Mouse (Mus musculus) gastrocnemius, adult 8-10 months (tissue): Measurements from ENCODE around the gene Rapgef6. TPM values are rescaled to one million over a fixed set of nuclear protein-coding genes. Genes with fewer than 3 reads are reported as not detected.
A peak's percentile ranks its signal among the peaks of the same experiment; 100 is the strongest.

Experiments used
- DNase-seq, 2 experiments: peaks; one replicate each; pipeline ENCODE4 v3.0.0; 2022; ENCODE audit warnings: low spot score in 2 of 2
- total RNA-seq, 4 experiments: library from RNA; stranded (reverse); gene quantifications; 2 replicates each; pipeline ENCODE4 v1.2.4; 2022

Rapgef6 gene
- 1 to 10 TPM; 4.6 to 7.8 (median 6.2) TPM for total RNA-seq

DNA sequence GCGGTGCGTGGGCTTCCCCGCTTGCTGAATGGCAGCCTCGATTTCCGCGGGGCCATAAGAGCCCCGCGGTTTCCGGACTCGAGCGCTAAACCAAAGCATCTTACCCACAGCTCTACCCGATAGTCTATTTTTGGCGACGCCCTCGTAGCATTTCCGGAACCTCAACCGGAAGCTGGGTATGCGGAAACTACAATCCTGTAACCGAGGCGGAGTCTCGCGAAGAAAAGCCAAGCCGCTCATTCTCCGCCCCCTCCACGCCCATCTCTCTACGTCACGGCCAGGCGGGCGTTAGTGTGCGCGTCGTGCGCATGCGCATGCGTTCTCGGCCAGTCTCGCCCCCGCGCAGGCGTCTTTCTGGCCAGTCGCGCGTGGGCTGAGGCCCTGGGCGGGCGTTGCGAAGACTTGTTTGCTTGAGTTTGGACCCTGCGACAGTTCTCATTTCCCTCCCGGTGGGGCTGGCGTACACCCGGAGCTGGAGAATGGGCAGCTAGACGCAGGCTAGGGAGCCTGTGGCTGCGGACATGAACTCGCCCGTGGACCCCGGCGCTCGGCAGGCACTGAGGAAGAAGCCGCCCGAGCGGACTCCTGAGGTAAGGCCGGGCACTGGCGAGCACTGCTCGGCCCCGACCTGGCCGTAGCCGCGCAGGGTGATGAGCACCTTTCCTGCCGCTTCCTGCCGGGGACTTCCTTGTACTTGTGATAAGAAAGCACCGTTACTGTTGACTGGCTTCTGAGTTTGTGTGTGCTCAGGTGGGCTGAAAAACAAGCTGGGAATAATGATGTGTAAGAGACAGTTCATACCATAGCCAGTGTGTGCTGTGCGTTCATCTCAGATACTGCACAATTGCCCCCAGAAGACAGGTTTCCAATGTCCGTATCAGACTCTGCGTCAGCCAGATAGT lies at the start of gene Rapgef6:
Gene Rapgef6, plus strand, starts transcription at position 319 of the 902 bp plus-strand sequence.
- peak; percentile 96 to 97 for DNase-seq

DNA sequence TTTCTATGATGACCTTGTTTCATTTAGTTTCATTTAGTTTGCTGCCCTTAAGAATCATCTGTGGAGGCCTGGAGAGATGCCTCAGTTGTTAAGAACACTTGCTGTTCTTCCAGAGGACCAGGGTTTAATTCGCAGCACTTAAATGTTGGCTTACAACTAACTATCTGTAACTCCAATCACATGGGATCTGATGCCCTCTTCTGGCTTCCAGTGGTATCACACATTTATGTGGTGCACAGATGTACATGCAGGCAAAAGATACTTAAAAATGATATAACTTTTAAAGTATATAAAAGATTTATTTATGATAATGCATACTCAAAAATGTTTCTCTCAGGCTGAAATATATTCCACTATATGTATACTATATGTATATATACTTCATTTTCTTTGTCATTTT lies 44.2 kb upstream of the Rapgef6 start:
- no peak for DNase-seq

DNA sequence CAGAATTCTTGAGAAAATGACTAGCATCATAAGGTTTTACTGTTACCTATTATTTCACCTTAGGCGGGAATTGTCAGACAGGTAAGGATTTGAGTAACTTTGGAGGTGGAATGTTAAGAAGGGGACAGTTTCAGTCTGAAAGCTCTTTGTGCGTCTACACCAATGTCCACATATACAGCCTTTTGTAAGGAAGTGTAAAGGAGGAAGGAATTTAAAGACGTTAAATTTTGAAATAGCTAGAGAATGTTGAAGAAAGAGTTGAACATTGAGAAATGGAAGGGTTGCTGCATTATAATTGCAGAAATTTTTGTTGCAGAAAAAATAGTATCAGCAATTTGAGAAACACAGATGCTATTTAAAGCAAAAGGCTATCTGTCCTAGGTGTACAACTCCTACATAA lies 36.6 kb upstream of the Rapgef6 start:
- DNase-seq, result no peak

DNA sequence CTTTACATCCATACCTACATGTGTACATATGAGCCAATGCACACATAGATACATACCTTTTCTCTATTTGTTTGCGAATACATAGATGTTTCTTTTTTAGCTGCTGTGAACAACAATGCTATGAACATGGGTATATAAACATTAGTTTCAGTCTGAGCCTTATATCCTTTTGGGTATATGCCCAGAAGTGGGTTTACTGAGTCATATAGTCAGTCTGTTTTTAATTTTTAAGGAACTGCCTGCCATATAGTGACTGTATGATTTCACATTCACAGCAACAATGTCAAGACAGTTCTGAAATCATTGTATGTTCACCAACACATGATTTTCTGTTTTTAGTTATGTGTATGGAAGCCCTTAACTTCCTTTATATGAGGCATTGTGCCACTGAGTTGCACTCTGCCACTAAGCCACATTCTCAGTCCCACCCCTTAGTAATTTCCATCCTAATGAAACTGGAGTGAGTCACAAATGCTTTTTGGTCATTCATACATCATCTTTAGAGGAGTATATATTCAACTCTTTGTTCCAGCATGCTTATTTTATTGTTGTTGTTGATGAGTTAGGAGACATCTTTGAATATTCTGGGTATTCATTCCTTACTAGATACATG lies 30.6 kb upstream of the Rapgef6 start:
- DNase-seq, result no peak

DNA sequence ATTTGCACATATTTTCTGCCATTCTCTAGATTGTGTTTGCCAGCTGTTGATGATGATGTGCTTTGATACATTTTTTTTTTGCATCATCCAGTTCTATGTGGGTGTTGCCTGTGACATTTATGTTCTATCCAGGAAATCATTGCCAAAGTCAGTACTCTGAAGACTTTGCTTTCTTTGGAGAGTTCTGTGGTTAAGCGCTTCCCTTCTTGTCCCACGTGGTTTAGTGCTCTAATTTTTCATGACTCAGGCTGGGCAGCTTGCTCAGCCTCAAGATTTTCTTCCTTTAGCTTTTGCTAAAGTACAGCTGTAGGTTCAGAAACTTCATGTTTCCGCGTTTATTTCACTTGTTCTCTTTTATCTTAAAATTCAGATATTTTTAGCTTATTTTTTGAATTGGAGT lies 30.1 kb upstream of the Rapgef6 start:
- DNase-seq, result no peak

DNA sequence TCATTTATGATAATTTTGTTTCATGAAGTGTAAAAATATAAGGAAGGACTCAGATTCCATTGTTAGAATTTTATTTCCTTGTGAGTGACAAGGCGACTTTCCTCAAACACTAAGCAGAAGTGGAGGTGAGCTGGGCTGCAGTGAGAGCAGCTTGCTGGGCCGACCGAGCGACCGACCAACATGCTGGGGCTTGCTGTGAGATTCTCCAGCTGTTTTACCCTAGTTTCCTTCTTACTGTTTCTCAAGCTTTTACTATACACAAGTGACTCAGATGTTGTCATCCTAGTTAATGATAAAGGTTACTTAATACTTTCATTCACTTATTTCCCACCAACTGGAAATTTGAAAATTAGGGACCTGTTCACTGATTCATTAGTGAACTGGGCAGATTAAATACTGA lies 22.8 kb upstream of the Rapgef6 start:
- no peak for DNase-seq

DNA sequence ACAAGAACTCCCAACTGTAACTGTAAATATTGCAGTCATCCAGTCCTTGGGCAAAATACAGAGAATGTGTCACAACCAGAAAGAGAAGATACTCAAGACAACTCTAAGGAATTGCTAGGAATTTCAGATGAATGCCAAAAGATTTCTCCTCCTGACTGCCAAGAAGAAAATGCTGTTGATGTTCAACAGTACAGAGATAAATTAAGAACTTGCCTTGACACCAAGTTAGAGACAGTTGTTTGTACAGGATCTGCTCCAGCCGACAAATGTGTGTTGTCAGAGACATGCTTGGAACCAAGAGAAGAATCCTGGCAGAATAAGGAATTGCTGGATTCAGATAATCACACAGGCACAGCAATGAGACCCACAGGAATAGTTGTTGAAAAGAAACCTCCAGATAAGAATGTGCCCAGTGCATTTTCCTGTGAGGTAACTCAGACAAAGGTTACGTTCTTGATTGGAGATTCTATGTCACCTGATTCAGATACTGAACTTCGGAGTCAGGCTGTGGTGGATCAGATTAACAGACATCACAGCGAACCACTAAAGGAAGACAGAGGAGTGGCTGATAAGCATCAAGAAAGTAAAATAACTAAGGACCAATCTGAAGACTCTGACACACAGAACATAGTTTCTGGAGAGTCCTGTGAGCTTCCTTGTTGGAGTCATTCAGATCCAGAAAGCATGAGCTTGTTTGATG lies 20.0 kb upstream of the Rapgef6 start:
- no peak for DNase-seq

DNA sequence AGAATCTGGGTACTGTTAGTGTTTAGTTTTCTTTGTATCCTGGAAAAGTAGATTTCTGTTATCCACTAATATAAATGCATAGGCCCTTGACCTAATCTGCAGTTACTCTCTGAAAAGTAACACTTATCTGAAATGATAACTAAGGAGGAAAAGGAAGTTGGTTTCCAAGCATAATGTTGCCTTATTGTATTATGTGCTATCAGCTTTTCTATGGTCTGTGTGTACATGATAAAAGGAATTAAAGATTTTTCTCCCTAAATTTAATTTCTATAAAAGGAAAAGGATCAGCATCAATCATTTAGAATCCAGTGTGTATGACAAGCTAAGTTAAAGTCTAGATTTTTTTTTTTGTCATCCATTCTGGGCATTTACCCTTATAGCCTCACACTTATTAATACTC lies 9.1 kb upstream of the Rapgef6 start:
- DNase-seq, result no peak

DNA sequence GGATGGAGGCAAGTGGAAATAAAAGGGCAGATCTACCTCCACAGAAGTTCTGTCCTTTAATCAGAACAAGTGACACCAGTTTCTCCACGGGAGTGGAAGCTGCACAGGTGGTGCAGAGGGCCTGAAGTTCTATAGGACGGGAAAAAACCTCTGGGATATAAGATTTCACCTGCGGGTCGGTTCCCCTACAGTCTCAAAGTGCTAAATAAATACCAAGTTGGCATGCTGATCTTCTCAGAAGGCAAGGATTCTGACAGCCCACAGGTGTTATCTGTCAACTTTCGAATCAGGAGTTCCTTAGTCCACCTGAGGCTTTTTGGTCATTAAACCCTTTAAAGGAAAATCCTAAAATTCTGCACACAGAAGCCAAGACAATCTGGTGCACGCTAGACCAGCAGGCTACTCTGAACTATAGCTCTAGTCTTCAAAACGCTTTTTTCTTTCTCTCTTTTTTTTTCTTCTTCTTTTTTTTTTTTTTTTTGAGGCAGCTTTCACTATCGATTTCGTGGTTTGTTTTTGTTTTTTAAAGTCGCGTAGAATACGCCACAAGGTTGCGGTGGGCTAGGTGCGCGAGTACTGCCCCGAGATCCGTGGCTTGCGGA lies 619 bp upstream of the Rapgef6 start:
- DNase-seq, result no peak

DNA sequence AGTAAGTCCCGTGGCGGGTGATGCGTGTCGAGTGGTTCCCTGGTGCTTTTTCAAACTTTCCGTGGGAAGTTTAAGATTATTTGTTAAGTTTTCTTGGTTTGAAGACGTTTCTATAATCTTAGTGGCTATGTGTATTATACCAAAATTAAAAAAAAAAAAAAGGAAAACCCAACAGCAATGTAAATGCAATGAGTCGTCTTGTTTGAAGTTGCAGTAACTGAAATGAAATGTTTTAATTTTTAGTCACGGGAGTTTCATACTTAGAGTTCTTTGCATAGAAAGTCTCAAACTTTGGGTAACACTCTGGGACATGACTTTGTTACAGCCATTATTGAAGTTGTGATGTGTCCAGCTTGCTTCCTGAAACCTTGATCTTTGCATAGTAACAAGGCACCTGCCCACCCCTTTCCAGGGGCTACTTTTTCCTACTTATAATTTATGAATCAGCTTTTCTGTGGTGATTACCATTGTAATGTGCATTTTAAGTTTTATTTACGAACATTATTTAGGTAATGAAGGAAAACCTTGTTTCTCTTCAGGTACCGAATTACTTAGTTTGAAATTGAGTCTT lies 869 bp downstream of the Rapgef6 start:
- DNase-seq, result no peak

DNA sequence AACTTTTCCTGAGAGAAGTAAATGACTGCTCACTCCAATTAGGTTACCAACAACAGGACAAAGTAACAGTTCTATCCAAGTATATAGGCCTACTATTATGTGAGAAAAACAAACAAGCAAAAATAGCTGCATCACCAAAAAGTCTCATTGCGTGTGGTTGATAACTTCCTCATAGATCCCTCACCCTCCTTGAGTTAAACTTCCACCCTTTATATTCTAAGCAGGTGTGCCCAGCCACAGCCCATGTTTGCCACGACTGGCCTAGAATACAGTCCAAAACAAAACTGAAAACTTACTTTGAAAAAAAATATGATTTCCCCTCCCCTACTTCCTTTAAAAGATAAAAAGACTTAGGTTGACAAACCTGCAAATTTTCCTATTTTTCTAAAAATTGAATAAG lies 5.4 kb downstream of the Rapgef6 start:
- no peak for DNase-seq

DNA sequence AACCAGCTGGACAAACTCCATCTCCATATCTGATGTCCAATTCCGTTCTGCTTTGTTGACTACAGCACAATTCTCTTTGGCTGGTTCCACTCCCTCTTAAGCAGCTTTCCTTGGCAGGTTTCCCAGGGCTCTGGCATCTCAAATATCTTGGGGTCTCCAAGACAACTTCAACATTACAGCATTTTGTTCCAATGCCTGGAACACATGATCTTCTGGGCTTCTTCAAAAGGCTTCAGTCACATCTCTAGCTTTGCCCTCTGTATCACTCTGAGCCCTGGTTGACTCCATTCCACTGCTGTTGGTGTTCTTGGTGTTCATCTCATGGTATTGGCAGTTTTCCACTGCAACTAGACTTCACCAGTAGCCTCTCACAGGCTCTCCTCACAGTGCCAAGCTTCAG lies 7.7 kb downstream of the Rapgef6 start:
- no peak for DNase-seq

DNA sequence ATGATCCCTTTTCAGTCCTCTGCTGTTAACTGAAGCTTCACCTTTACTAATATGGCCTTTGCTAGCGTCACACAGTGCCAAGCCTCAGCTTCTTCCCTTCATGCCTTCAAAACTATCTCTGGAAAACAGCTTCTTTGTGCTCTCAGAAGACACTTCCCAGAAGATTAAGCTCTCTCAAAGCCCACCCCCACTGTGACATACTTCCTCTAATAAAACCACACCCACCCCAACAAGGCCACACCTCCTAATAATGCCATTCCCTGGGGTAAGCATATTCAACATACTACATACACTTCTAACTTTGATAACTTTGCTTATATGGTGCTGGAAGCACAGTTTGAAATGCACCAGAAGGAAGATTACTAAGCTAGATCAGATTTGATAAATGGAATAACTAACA lies 8.3 kb downstream of the Rapgef6 start:
- no peak for DNase-seq

DNA sequence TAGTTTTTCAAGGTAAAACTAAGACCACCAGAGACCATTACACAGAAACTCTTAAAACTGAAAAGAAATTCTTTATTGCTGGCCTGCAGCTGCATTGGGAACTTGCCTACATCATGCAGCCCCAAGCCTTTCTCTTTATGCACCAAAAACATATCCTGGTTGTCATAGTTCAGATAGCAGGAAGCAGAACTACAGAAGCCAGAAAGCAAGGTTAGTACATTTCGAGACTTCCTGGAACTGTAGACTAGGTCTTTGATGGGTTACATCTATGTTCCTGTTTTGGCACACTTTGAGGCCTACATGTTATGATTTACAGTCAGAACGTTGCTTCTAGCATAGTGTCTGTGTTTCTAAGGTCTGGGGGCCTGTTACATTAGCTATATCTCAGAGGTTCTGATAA lies 11.2 kb downstream of the Rapgef6 start:
- DNase-seq, result no peak

DNA sequence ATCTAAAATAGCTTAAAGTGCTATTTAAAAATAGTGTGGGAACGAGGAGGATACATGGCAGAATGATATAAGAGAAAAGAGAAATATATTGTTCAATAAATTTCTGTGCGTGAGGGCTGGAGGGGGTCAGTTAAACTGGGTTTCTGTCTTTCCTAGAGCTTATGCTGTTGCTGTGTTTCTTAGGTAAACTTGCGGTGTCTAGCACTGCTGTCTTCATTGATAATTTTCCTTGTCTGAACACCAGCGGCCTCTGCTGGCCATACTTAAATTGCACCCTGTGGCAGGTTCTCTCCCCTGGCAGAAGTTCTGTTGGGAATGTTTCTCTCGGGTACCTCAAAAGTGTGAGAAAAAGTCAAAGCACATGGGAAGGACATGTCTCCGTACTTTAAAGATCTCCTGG lies 12.2 kb downstream of the Rapgef6 start:
- DNase-seq, result peak; percentile 43 to 56

DNA sequence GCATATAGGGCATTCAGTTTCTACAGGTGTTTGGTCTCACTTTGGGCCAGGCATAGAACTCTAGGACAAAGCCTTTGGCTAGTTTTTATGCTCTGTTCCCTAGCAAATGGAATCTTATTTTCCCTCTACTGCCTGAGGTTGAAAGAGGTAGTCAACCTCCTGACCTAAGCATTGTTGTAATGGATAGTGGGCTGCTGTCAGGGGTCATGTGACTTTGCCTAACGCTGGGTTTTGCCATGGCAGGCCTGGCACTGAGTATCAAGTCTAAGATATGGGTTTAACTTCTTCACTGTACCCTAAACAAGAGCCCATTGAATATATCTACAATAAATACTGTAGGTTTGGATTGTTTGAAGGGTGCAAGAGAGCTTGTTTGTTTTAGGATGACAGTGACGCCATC lies 16.4 kb downstream of the Rapgef6 start:
- no peak for DNase-seq

DNA sequence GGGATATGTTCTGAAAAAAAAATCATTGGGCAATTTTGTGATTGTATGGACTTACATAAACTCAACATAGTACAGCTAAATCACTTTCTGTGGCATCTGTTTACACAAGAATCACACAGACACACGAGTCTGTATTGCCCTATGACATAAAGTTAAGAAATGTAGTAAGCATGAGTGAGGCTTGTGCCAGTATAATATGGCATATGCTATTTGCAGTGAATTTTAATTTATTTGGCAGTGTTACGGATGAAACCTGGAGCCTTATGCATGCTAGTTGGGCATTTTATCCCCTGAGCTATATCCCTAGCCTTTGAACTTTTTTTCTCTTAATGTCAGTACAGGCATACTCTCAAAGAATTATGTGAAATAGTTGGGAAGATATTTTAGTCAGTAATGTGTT lies 16.8 kb downstream of the Rapgef6 start:
- no peak for DNase-seq

DNA sequence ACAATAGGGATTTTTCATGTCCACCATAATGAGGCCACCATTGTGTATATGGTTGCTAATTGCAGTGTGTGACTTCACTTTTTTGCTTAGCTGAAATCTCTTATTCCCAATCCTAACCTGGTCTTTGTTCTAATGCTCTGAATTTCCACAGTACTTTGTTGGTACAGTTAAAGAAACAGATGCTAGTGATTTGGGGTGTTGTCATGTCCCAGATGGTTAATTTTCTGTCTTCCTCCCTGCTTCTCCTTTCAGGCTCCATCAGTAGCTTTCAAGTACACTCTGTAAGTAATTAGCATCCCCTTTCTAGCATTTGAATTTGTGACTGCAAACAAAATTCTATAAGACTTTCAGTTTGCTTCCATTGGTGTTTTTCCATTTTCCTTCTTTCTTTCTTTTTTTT lies 17.7 kb downstream of the Rapgef6 start:
- no peak for DNase-seq

DNA sequence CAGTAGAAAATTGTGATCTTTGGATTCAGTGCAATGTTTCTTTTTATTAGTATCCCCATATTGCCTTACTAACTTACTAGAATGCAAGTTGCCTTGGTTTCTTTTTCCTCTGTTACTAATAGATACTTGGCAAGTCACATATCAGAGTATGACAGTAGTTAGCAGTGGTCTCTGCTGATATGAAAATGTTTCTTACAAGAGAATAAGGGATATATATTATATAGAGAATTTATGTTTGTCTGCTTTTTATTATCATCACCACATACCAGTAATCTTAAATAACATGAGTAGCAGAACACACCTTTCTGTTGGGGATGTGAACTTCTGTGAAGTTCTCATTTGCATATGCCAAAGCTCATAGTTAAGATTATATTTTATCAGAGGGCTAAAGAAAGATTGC lies 19.8 kb downstream of the Rapgef6 start:
- DNase-seq, result no peak

DNA sequence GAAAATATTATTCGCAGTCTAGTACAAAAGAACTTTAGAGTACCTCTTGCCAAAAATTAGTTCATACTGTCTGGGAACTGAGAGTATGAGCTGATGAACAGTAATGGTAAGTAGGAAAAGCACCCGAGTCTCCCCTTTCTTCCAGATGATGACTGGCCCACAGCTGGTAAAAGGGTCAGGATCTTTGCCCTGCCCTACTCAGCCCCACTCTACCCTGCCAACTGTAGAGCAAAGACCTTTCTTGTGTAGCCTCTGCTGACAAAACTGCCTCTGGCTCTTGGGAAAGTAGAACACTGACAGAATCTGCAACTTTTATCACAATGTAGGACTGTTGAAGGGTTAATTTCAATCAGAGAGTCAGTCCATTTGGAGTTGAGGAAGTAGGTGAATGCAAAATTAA lies 32.3 kb downstream of the Rapgef6 start:
- DNase-seq, result no peak

DNA sequence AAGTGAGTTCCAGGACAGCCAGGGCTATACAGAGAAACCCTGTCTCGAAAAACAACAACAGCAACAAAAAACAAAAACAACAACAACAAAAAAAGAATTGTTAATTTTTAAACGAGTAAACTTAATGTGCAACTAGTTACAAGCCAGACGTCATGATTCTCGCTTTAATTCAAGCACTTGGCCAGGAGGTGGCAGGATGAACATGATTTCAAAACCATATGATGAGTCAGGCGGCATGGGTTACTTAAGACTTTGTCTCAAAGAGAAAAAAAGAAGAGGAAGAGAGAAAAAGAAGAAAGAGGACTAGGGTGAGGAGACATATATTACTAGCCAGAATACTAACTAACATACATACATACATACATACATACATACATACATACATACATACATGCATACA lies 40.1 kb downstream of the Rapgef6 start:
- DNase-seq, result no peak

DNA sequence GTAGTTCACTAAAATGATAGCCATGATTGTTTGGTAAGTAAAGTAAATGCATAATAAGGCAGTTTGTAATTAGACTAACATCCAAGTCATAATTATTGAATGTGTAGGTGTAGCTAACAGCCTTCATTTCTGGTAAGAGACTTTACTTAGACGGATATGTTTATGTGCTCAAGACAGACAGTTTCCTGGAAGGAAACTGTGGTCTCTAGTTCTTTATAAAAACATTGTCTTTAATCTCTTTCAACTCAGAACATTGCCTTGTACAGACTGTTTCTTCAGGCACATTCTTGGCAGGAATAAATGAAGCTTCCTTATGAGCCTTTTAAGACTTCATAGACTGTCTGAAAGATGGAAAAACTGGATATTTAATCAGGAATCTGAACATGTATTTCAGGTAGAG lies 45.3 kb downstream of the Rapgef6 start:
- no peak for DNase-seq
